Mouse (Mus musculus) lung, postnatal 0 days (tissue): ENCODE data around the gene Arhgap31.

Source experiments
- CTCF ChIP-seq: IDR thresholded peaks from 2 replicates; pipeline ENCODE4 v1.5.1; 2016; ENCODE audit warnings: antibody characterized with exemption, mild to moderate bottlenecking
- EP300 ChIP-seq: IDR thresholded peaks from 2 replicates; pipeline ENCODE4 v1.6.1; 2016; ENCODE audit warnings: antibody characterized with exemption, mild to moderate bottlenecking, control low read depth

DNA sequence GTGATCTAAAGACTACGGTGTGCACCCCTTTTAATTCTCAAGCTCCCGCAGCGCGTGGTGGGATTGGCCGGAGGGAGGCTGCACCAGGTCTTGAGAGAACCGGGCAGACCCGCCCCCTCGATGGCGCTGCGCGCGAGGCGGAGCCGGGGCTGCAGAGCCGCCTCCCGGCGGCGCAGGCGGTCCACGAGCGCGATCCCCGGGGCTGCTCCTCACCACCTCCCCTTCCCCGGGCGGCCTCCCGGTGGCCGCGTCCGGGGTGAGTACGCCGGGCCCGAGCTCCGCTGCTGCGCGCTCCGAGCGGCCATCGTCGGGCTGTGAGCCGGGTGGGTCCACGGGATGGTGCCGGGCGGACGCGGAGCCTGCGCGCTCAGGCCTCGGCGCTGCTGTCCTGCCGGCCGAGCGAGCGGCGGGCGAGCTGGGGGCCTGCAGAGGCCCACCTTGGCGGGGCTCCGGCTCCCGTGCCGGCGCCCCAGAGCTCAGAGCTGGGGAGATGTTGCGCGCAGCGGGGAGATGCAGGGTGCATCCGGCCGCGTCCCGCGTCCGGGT lies 29.1 kb upstream of the Arhgap31 start, which contains the start of gene B4galt4:
- peak; percentile 55 for TF ChIP-seq CTCF
- TF ChIP-seq EP300: no peak
